Mouse (Mus musculus): Measurements from ENCODE around the gene Rhox3c.
"Not testable (repeated sequence)": the region's sequence is repeated elsewhere in the genome, so short reads cannot be mapped to it uniquely, and the experiment has no call there.

The Rhox3c gene

DNA sequence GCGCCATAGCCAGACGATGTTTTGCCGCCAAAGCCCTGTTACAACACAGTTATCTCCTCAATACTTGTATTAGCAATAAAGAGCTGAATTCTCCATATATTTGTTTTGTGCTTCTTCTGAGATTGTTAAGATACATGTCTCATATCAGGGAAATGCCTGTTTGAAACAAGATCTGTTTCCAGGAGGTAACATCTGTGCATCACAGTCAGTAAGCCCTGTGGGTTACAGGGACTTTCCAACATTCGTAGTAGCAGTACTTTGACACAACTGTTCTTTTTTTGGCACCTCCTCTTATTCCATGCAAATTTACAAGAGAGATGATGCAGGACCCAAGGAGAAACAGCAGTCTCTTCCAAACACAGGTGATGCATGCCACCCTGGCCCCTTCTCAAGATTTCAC lies at the start of gene Rhox3c:
Gene Rhox3c (plus strand): TSS at position 301 of the 400 bp plus-strand sequence.
- DNase-seq (ENCODE audit: low spot score in 2 of 2): not testable (repeated sequence)

DNA sequence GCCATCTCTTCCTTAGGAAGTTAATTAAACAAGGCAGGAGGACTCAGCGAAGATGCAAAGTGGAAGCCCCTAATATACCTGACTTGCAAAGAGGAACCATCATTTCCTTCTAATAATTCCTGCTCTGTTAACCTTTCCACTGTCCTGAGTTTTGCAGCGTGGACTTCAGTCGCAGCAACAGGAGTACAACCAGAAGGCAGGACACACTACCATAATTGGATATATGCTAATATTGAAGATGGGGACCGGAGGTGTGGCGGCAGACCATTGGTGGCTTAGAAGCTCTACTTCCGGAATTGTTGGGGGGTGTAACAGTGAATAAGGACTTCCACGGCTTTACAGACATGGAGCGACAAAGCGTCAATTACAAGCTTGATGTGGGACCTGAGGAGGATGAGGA lies 46.6 kb upstream of the Rhox3c start, which contains the start of gene Rhox2b:
Gene Rhox2b (plus strand): TSS at position 301 of the 400 bp plus-strand sequence.
- not testable (repeated sequence) for DNase-seq (ENCODE audit: low spot score in 2 of 2)

DNA sequence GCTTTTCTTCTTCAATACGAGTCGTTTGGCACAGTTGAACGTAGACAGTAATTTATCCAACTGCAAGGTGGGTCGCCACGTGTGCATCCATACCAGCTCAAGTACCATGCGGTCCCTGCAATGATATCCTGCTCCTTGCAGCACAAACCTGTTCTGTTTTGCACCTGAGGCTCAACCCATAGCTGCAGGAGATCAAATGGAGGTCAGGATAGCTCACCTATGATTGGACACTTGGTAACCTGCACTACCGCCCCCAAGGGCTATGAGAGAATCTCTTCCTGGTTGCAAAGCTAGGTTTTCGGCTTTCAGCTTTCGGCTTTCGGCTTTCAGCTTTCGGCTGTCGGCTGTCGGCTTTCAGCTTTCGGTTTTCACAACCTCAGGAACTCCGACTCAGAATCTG lies 26.2 kb upstream of the Rhox3c start, which contains the start of gene Rhox4b:
Gene Rhox4b (plus strand): TSS at position 301 of the 400 bp plus-strand sequence.
- not testable (repeated sequence) for DNase-seq (ENCODE audit: low spot score in 2 of 2)

DNA sequence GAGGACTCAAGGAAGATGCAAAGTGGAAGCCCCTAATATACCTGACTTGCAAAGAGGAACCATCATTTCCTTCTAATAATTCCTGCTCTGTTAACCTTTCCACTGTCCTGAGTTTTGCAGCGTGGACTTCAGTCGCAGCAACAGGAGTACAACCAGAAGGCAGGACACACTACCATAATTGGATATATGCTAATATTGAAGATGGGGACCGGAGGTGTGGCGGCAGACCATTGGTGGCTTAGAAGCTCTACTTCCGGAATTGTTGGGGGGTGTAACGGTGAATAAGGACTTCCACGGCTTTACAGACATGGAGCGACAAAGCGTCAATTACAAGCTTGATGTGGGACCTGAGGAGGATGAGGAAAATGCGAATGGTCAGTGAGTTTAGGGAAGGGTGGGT lies 5.0 kb upstream of the Rhox3c start, which contains the start of gene Rhox2c:
Gene Rhox2c (plus strand): TSS at position 301 of the 400 bp plus-strand sequence.
- DNase-seq (ENCODE audit: low spot score in 2 of 2): not testable (repeated sequence)

DNA sequence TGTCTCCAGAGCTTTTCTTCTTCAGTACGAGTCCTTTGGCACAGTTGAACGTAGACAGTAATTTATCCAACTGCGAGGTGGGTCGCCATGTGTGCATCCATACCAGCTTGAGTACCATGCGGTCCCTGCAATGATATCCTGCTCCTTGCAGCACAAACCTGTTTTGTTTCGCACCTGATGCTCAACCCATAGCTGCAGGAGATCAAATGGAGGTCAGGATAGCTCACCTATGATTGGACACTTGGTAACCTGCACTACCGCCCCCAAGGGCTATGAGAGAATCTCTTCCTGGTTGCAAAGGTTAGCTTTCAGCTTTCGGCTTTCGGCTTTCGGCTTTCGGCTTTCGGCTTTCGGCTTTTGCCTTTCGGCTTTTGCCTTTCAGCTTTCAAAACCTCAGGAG lies 21.7 kb downstream of the Rhox3c start, which contains the start of gene Rhox4c:
Gene Rhox4c (plus strand): TSS at position 301 of the 400 bp plus-strand sequence.
- DNase-seq (ENCODE audit: low spot score in 2 of 2): not testable (repeated sequence)

DNA sequence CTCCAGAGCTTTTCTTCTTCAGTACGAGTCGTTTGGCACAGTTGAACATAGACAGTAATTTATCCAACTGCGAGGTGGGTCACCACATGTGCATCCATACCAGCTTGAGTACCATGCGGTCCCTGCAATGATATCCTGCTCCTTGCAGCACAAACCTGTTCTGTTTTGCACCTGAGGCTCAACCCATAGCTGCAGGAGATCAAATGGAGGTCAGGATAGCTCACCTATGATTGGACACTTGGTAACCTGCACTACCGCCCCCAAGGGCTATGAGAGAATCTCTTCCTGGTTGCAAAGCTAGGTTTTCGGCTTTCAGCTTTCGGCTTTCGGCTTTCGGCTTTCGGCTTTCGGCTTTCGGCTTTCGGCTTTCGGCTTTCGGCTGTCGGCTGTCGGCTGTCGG lies 55.7 kb downstream of the Rhox3c start, which contains the start of gene Rhox4d:
Gene Rhox4d (plus strand): TSS at position 301 of the 400 bp plus-strand sequence.
- DNase-seq (ENCODE audit: low spot score in 2 of 2): not testable (repeated sequence)

All from frontal cortex, postnatal 36 days (tissue).